Mouse (Mus musculus) lung, embryonic 16.5 days (tissue): ENCODE measurements around the gene AI182371. TPM values are rescaled to one million over a fixed set of nuclear protein-coding genes. Genes with fewer than 3 reads are reported as not detected.

Source experiments
- ATAC-seq: fragments of 200-750 bp; cut with Nextera tagmentation; 2 replicates; pipeline ENCODE4 v1.8.0; 2017; ENCODE audit warnings: low read depth, mild to moderate bottlenecking, moderate library complexity
- H3K27ac ChIP-seq: fragments of 300-500 bp; sonication (generic); 2 replicates; pipeline ENCODE4 v1.5.1; 2014; ENCODE audit warnings: mild to moderate bottlenecking, control low read depth, low read length
- H3K27me3 ChIP-seq: fragments of 300-500 bp; sonication (generic); 2 replicates; pipeline ENCODE4 v1.6.1; 2014; ENCODE audit warnings: low read depth, low read length, mixed read lengths; ENCODE audit not compliant: control insufficient read depth, insufficient read depth
- H3K36me3 ChIP-seq: fragments of 300-500 bp; sonication (generic); 2 replicates; pipeline ENCODE4 v1.6.1; 2014; ENCODE audit warnings: low read length; ENCODE audit not compliant: control insufficient read depth, insufficient read depth
- H3K4me1 ChIP-seq: fragments of 300-500 bp; sonication (generic); replicated peaks from 2 replicates; pipeline ENCODE4 v1.6.1; 2014; ENCODE audit warnings: low read length, mixed read lengths; ENCODE audit not compliant: control insufficient read depth, insufficient read depth
- H3K4me2 ChIP-seq: fragments of 300-500 bp; sonication (generic); 2 replicates; pipeline ENCODE4 v1.6.1; 2014; ENCODE audit warnings: low read depth, low read length, control low read depth
- H3K4me3 ChIP-seq: fragments of 300-500 bp; sonication (generic); 2 replicates; pipeline ENCODE4 v1.5.1; 2014; ENCODE audit warnings: mild to moderate bottlenecking, low read length, control low read depth
- H3K9ac ChIP-seq: fragments of 300-500 bp; sonication (generic); 2 replicates; pipeline ENCODE4 v1.6.1; 2014; ENCODE audit warnings: low read length, control low read depth
- H3K9me3 ChIP-seq: fragments of 300-500 bp; sonication (generic); 2 replicates; pipeline ENCODE4 v1.6.1; 2016; ENCODE audit warnings: low read length; ENCODE audit not compliant: control insufficient read depth
- WGBS: fragments of 180-500 bp; shearing (Covaris S2); extraction: QIAGEN DNeasy Blood & Tissue Kit; methylation state at CpG from one replicate; pipeline ENCODE4 v1.1.7; 2014; 5-methylcytosine and 5-hydroxymethylcytosine counted together
- polyA plus RNA-seq: library from polyadenylated mRNA; unstranded; fragments of >200 nt; fragmentation: Nextera tagmentation; extraction: Ambion mirVana; gene quantifications from 2 replicates; pipeline ENCODE4 v1.2.1, GENCODE M21; 2015

Gene AI182371
- polyA plus RNA-seq, 1 experiment from 2014 or later, result 0.65 TPM

DNA sequence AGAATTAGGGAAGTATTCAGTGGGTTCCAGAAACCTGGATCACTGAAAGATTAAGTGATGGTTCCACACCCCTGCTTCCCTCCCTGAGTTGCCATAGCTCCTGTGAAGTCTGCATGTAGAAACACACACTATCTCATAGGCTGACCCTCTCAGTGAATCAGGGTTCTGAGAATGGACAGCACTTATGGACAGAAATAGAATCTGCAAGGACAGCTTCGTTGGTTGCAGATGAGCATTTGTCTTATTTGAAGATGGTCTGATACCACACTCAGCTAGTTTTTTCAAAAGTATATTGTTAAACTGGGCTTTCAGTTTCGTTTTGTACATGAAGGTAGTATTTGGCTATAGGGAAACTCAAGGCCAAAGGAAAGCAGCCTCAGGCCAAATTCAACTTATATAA lies 9.2 kb upstream of the AI182371 start:
- Histone ChIP-seq H3K4me2 (peak overlapping the region; percentile 27; the same call in 1 of the 2 replicates), H3K9ac (no peak overlapping the region), H3K36me3 (no peaks in the 10 kb centered on the region), H3K4me3 (peak overlapping the region; percentile 10; the same call in 1 of the 2 replicates), H3K27me3 (no peaks in the 10 kb centered on the region), H3K9me3 (no peaks in the 10 kb centered on the region), H3K4me1 (peaks cover 4% of the 10 kb centered on the region), H3K27ac (no peak overlapping the region)
- ATAC-seq, result no peak
- 70% methylated on average over 2 of the region's 2 CpGs for WGBS

DNA sequence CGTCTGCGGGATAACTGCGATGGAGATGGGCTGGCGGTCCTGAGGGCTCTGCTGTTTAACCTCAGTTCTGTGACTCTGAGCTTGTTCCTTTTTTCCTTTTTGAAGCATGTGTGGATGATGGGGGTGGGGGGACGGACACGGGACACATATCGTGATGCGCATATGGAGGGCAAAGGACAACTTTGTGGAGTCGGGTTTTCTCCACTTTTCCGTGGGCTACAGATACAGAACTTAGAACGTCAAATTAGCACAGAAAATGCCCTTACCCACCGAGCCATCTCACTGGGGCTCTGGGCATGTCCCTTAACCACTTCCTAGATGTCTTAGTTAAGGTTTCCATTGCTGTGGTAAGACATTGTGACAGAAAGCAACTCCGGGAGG lies 8.6 kb upstream of the AI182371 start:
- Histone ChIP-seq H3K4me2 (peak overlapping the region; percentile 65), H3K27ac (peak overlapping the region; percentile 86), H3K4me1 (peaks cover 4% of the 10 kb centered on the region), H3K9ac (peak overlapping the region; percentile 77), H3K9me3 (no peaks in the 10 kb centered on the region), H3K36me3 (no peaks in the 10 kb centered on the region), H3K4me3 (peak overlapping the region; percentile 82), H3K27me3 (no peaks in the 10 kb centered on the region)
- WGBS, result 1% methylated on average over 13 of the region's 13 CpGs
- no peak for ATAC-seq

DNA sequence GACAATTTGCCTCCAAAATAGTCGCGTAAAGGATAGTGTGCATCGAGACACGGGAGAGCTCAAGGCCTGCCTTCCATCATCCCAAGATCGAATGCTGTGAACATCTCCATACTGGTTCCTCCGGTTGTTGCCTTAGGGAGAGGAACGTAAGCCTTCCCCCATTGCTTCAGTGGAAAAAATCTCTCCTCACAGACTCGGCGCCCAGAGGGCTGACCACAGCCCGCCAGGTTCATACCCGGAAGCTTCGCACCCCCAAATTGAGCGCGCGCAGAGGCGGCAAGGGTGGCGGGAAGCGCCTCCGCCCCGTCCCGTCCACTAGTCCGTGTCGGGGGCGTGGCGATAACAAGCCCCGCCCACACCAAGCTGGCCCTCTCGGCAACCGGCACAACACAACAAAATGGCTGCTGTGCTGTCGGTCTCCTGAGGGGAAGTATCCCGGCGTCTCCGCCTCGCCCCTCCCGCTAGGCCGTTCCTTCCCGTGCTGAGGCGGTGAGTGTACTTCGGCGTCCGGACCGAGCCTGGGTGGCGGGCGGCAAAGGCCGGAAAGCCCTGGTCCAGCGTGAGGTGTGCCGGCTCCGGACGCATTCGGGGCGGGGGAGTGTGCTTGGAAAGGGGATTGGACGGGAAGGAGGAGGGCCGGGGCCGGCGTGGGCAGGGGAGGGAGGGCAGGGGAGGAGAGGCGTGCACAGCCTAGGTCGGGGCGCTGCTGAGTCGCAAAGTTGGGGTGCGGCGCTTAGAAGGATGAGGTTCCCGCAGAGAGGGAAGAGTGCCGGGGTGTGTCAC lies 8.0 kb upstream of the AI182371 start, which contains the start of gene Cntrl:
Gene Cntrl, plus strand, starts transcription at position 352 of the 783 bp plus-strand sequence.
- no peaks in the 10 kb centered on the region for H3K9me3 ChIP-seq
- WGBS, result under 1% methylated on average over 57 of the region's 62 CpGs
- peak within 1 kb of the TSS; percentile 82 for H3K4me3 ChIP-seq
- H3K27ac ChIP-seq, result peak within 1 kb of the TSS; percentile 86
- peak within 1 kb of the TSS; percentile 77 for H3K9ac ChIP-seq
- H3K4me1 ChIP-seq, result peaks cover 4% of the 10 kb centered on the region
- H3K27me3 ChIP-seq, result no peaks in the 10 kb centered on the region
- peak within 1 kb of the TSS; percentile 65 for H3K4me2 ChIP-seq
- ATAC-seq, result peak; percentile 97
- no peaks in the 10 kb centered on the region for H3K36me3 ChIP-seq

DNA sequence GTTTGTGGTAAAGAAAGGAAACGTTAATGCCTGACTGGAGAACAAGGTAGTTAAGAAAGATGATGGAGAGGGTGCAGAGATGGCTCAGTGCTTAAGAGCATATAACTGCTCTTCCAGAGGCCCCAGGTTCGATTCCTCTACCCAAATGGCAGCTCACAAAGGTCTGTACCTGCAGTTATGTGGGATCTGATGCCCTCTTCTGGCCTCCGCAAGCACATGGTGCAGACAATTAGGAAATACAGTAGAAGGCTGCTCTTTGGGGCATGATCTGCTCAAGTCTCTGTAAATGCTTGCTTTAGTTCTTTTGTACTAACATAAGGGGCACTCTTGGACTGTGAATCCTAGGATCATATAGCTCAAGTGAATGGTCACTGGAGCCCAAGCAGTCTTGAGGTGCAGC lies 7.4 kb upstream of the AI182371 start:
- peak overlapping the region; percentile 82 for H3K4me3 ChIP-seq
- 19% methylated on average over 3 of the region's 3 CpGs for WGBS
- H3K27ac ChIP-seq, result peak overlapping the region; percentile 86
- H3K9me3 ChIP-seq, result no peaks in the 10 kb centered on the region
- ATAC-seq, result peak; percentile 63
- H3K36me3 ChIP-seq, result no peaks in the 10 kb centered on the region
- H3K9ac ChIP-seq, result peak overlapping the region; percentile 77
- no peaks in the 10 kb centered on the region for H3K27me3 ChIP-seq
- peaks cover 4% of the 10 kb centered on the region for H3K4me1 ChIP-seq
- peak overlapping the region; percentile 65 for H3K4me2 ChIP-seq

DNA sequence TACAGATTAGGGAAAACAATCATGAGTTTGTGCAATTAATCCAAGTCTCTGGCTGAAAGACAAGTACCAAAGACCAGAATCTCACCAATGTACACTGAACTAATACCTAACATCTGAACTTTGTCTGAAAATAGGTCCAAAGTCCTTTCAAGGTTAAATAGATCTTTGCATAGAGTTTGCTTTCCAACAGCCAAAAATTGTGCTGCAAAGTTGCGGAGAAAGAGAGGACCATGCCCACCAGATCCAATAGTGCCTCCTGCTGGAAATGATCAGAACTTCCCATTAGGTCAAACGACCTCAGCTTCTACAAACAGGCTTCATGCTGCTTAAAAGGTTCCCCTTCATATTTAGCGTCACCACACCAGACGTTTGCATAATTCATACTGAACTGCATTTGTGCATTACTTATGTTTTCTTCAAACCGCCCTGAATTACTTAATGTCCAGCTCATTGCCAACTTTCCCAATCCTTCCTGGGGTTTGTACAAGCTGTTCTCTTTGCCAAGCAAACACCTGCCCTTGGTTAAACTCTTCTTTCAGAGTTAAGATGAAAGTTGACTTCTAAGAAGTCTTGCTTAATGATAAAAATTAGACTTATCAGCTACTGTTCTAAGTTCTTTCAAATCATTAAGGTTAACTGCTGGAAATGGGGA lies 6.8 kb upstream of the AI182371 start:
- no peaks in the 10 kb centered on the region for H3K36me3 ChIP-seq
- 49% methylated on average over 5 of the region's 5 CpGs for WGBS
- ATAC-seq, result no peak

DNA sequence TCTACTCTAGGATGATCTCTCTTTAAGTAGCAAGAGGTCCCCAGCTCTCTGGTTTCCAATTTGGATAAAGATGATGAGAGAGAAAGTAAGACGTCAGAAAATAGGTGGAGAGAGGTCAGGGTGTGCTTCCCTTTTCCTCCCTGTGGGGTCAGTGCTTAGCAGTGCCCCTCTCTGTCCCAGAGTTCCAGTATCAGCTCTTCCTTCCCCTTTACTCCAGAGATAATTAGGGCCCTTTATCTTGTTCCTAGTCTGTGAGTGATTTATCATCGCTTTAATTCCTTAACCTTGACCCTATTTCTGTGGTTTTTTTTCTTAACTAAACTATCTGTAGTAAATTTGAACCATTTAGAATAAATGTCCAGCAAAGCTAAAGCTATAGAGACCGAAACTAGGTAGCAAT lies 3.5 kb upstream of the AI182371 start:
- Histone ChIP-seq H3K9me3 (no peaks in the 10 kb centered on the region), H3K27ac (no peak overlapping the region), H3K27me3 (no peaks in the 10 kb centered on the region), H3K4me3 (no peak overlapping the region), H3K9ac (no peak overlapping the region), H3K36me3 (no peaks in the 10 kb centered on the region), H3K4me1 (peaks cover 4% of the 10 kb centered on the region; the same call in 1 of the 2 replicates), H3K4me2 (no peak overlapping the region)
- 53% methylated on average over 3 of the region's 3 CpGs for WGBS
- ATAC-seq, result no peak

More for the DNA sequence above, 6.8 kb upstream of the AI182371 start:
- H3K27me3 ChIP-seq, result no peaks in the 10 kb centered on the region
- peaks cover 4% of the 10 kb centered on the region for H3K4me1 ChIP-seq
- no peak overlapping the region for H3K4me2 ChIP-seq
- no peaks in the 10 kb centered on the region for H3K9me3 ChIP-seq
- no peak overlapping the region for H3K27ac ChIP-seq
- no peak overlapping the region for H3K9ac ChIP-seq
- no peak overlapping the region for H3K4me3 ChIP-seq

DNA sequence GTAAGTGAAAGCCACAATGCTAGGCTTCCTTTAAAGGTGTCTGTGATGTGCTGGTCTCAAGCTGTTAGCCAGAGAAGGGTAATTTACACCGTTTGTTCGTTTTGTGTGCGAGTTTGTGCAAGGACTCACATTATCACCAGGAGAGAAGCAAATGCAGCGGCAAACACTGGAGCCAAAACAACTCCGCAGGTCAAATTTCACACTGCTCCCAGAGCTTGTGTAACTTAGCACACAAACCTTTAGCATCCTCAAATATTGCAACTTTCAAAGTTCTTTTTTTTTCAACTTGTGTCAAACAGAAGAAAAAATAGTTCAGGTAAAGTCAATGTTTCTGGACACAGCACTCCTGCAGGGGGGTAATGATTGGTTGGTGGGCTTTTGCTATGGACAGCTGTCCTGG lies 2.2 kb upstream of the AI182371 start:
- Histone ChIP-seq H3K36me3 (no peaks in the 10 kb centered on the region), H3K4me1 (peaks cover under 1% of the 10 kb centered on the region; the same call in 1 of the 2 replicates), H3K27me3 (no peaks in the 10 kb centered on the region), H3K27ac (no peak overlapping the region), H3K9me3 (no peaks in the 10 kb centered on the region), H3K4me3 (no peak overlapping the region), H3K9ac (no peak overlapping the region), H3K4me2 (no peak overlapping the region)
- ATAC-seq, result no peak
- 34% methylated on average over 5 of the region's 5 CpGs for WGBS

DNA sequence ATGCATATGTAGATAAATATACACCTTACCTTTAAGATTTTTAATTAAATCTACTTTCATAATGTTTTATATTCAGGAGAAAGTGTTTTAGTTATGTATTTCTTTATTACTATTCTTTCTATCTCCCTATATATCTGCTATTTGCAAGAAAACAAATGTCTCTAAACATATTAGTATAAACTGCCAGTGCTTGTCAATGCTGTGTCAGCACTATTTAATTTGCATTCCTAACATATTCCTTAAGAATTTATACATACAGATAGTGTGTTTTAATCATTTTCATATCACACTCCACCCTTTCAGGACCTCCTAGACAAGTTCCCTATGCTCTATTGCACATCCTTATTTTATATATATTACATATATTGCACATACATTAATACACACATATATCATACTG lies 1.4 kb upstream of the AI182371 start:
- ATAC-seq, result no peak
- H3K27me3 ChIP-seq, result no peaks in the 10 kb centered on the region

DNA sequence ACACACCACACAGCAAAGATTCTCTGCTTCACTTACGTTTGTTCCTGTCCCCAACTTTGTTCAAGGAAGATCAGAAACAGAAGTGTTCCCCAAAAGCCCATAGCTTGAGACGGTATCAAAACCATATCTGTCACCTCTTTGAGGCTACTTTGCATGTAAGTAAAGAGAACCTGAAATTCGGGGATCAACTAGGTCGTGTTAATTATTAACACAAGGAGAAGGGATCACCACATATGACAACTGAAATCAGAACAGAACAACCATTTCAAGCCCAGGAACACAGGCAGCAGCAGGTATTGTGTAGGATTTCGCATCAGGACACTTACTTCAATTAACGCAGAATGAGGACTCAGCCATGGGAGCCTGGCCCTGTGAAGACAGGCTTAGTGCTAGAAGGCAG lies 814 bp downstream of the AI182371 start:
- Histone ChIP-seq H3K4me3 (no peak overlapping the region), H3K27me3 (no peaks in the 10 kb centered on the region), H3K9ac (no peak overlapping the region), H3K4me2 (no peak overlapping the region), H3K27ac (no peak overlapping the region), H3K9me3 (0 out of 2 replicates have a peak, but pooled peaks cover 3% of the 10 kb centered on the region), H3K4me1 (no peaks in the 10 kb centered on the region), H3K36me3 (no peaks in the 10 kb centered on the region)
- WGBS, result 70% methylated on average over 6 of the region's 6 CpGs
- ATAC-seq, result no peak

More for the DNA sequence above, 1.4 kb upstream of the AI182371 start:
- no peak overlapping the region for H3K9ac ChIP-seq
- H3K4me3 ChIP-seq, result no peak overlapping the region
- no peaks in the 10 kb centered on the region for H3K4me1 ChIP-seq
- H3K4me2 ChIP-seq, result no peak overlapping the region
- no peaks in the 10 kb centered on the region for H3K36me3 ChIP-seq
- H3K9me3 ChIP-seq, result 0 out of 2 replicates have a peak, but pooled peaks cover 3% of the 10 kb centered on the region
- no peak overlapping the region for H3K27ac ChIP-seq
